ENCODE assay signal across 16 mouse cellular contexts in the genomic region with DNA sequence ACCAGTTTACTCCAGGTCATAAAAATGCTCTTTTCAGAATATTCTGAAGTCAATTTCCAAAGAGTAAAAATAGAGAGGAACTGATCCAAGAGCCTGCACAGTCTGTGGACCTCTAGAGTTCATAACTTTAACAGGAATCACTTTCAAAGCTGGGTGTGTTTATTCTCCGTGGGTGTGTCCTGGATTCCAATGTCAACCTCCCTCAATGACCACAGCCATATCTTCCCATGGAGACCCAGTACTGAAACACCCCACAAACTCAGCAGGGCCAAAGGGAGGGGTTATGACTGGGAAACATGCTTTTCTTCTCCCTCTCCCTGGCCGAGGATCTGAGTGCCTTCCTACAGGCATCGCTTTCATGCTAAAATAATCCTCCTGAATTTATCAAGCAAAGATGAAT.
DNase-seq lines count a peak whose midpoint lies in the region.
"Had no signal": no experiment of that assay in that cellular context is flagged by ENCODE, and none has a peak within 500 bp of the region (broad histone marks: within the 10 kb centered on the region; RNA-seq: fewer than 3 reads in every experiment).

No protein-coding gene starts in this region.

- peak; percentile 15 for DNase-seq in gastrocnemius, adult 18-20 months (ENCODE audit: low spot score)
- DNase-seq in gastrocnemius, adult 8-10 months (ENCODE audit: low spot score in 2 of 2): no peak
- peak; percentile 23 for DNase-seq in lung, postnatal 25 days (ENCODE audit: low spot score)
- no peak for DNase-seq in lung, postnatal 36 days
- DNase-seq in urinary bladder, postnatal 14 days (ENCODE audit: low spot score): peak; percentile 14
- no peak for DNase-seq in urinary bladder, postnatal 4 days (ENCODE audit: low spot score in 2 of 2)
- DNase-seq in testis, postnatal 14 days (ENCODE audit: low spot score): no peak
- DNase-seq: adrenal gland, adult 8-10 months; adrenal gland, postnatal 25 days; cerebellum, adult 11-12 months; cerebellum, adult 8-10 months; cerebellum, postnatal 10 days; cerebellum, postnatal 36 days; gastrocnemius, adult 2 months; gastrocnemius, postnatal 25 days; heart, postnatal 36 days had no signal

Comparison
In these comparisons a context has a peak if more than half of its experiments do, and no peak if none do; other contexts are left out.
1. DNase-seq: peak in gastrocnemius, adult 18-20 months (single experiment), lung, postnatal 25 days (single experiment) and urinary bladder, postnatal 14 days (single experiment); none in gastrocnemius, adult 8-10 months (0 of 2), lung, postnatal 36 days (single experiment), urinary bladder, postnatal 4 days (0 of 2) and testis, postnatal 14 days (single experiment).